In genomic region chr7:101933300-101933699, GRCm38 (mm10) we compare ENCODE assay signal across 8 mouse cellular contexts. TPM values are rescaled to one million over a fixed set of nuclear protein-coding genes. Genes with fewer than 3 reads are reported as not detected.
A peak's percentile ranks its signal among the peaks of the same experiment; 100 is the strongest.
DNase-seq lines count a peak whose midpoint lies in the region; ATAC-seq and TF ChIP-seq lines count a peak whose summit lies in the region.

No protein-coding gene starts in this region.

- 3% methylated on average over 15 of the region's 15 CpGs for WGBS in lung, embryonic 15.5 days
- 7% methylated on average over 15 of the region's 15 CpGs for WGBS in forebrain, embryonic 11.5 days
- 9% methylated on average over 15 of the region's 15 CpGs for WGBS in midbrain, embryonic 12.5 days

- H3K4me2 ChIP-seq in lung, embryonic 15.5 days = peak overlapping the region; percentile 72
- H3K4me2 ChIP-seq in forebrain, embryonic 11.5 days (ENCODE audit: low read depth, low read length, severe bottlenecking) = peak overlapping the region; percentile 67
- H3K4me2 ChIP-seq in midbrain, embryonic 12.5 days (replicated peaks) = peak overlapping the region; percentile 79

- peak overlapping the region; percentile 67 for H3K9ac ChIP-seq in lung, embryonic 15.5 days
- peak overlapping the region; percentile 72 for H3K9ac ChIP-seq in forebrain, embryonic 11.5 days (ENCODE audit: low read length)
- H3K9ac ChIP-seq in midbrain, embryonic 12.5 days (replicated peaks) = peak overlapping the region; percentile 59

- peak overlapping the region; percentile 79 for H3K27ac ChIP-seq in lung, embryonic 15.5 days
- peak overlapping the region; percentile 46 for H3K27ac ChIP-seq in bone marrow macrophage, adult 2 months (ENCODE audit: insufficient read depth, low read depth, low read length)
- H3K27ac ChIP-seq in forebrain, embryonic 11.5 days (ENCODE audit: low read depth, low read length) = no peak overlapping the region
- no peak overlapping the region; the same call in 1 of the 2 replicates for H3K27ac ChIP-seq in midbrain, embryonic 12.5 days (replicated peaks)

- DNase-seq in lung, postnatal 4 days = no peak
- no peak for DNase-seq in forebrain, embryonic 11.5 days (ENCODE audit: low spot score)
- DNase-seq in kidney, postnatal 4 days = peak; percentile 31 to 61
- DNase-seq in urinary bladder, adult 18-20 months (ENCODE audit: low spot score in 2 of 2) = no peak
- DNase-seq in adrenal gland, adult (ENCODE audit: inconsistent age in 2 of 2, low spot score in 1 of 2) = no peak

- no peaks in the 10 kb centered on the region for H3K36me3 ChIP-seq in lung, embryonic 15.5 days
- no peaks in the 10 kb centered on the region for H3K36me3 ChIP-seq in forebrain, embryonic 11.5 days (ENCODE audit: control insufficient read depth, insufficient read depth, low read length)
- peaks cover 2% of the 10 kb centered on the region; the same call in 1 of the 2 replicates for H3K36me3 ChIP-seq in midbrain, embryonic 12.5 days

- H3K27me3 ChIP-seq in lung, embryonic 15.5 days = no peaks in the 10 kb centered on the region
- no peaks in the 10 kb centered on the region for H3K27me3 ChIP-seq in forebrain, embryonic 11.5 days (ENCODE audit: control insufficient read depth, insufficient read depth, low read length)
- H3K27me3 ChIP-seq in midbrain, embryonic 12.5 days = no peaks in the 10 kb centered on the region

- TF ChIP-seq CTCF in bone marrow macrophage, adult 2 months (IDR thresholded peaks at IDR 0.05; ENCODE audit: low read depth, low read length) = no peak

- no peak for TF ChIP-seq POLR2A in bone marrow macrophage, adult 2 months (IDR thresholded peaks at IDR 0.05; ENCODE audit: borderline replicate concordance, low read depth, low read length)

- peak overlapping the region; percentile 58 for H3K4me3 ChIP-seq in lung, embryonic 15.5 days
- peak overlapping the region; percentile 90 for H3K4me3 ChIP-seq in bone marrow macrophage, adult 2 months (ENCODE audit: insufficient read depth, low read length)
- peak overlapping the region; percentile 69 for H3K4me3 ChIP-seq in forebrain, embryonic 11.5 days (ENCODE audit: low read depth, low read length)
- peak overlapping the region; percentile 92 for H3K4me3 ChIP-seq in midbrain, embryonic 12.5 days

- H3K9me3 ChIP-seq in lung, embryonic 15.5 days = no peaks in the 10 kb centered on the region
- H3K9me3 ChIP-seq in forebrain, embryonic 11.5 days (ENCODE audit: control insufficient read depth, low read length) = no peaks in the 10 kb centered on the region
- H3K9me3 ChIP-seq in midbrain, embryonic 12.5 days = no peaks in the 10 kb centered on the region

- peak; percentile 41; the same call in 1 of the 2 replicates for ATAC-seq in lung, embryonic 15.5 days (ENCODE audit: borderline replicate concordance, extremely low read depth, low FRiP score, low TSS enrichment)
- ATAC-seq in forebrain, embryonic 11.5 days (replicated peaks; ENCODE audit: low FRiP score) = peak; percentile 53
- peak; percentile 28 for ATAC-seq in midbrain, embryonic 12.5 days (ENCODE audit: low FRiP score, low read depth)

- H3K4me1 ChIP-seq in lung, embryonic 15.5 days = peaks cover 18% of the 10 kb centered on the region
- H3K4me1 ChIP-seq in bone marrow macrophage, adult 2 months (ENCODE audit: control insufficient read depth, insufficient read depth, low read length) = peaks cover 24% of the 10 kb centered on the region
- no peaks in the 10 kb centered on the region; the same call in 1 of the 2 replicates for H3K4me1 ChIP-seq in forebrain, embryonic 11.5 days (replicated peaks; ENCODE audit: control insufficient read depth, insufficient read depth, low read length)
- peaks cover 24% of the 10 kb centered on the region for H3K4me1 ChIP-seq in midbrain, embryonic 12.5 days

RNA-seq across cellular contexts. Expression of gene Lrrc51, which starts 0.4 kb away (rescaled TPM):
- 11.8 and 13.5 TPM in 2 replicates for polyA plus RNA-seq in lung, embryonic 15.5 days (2015; fragmentation: Nextera tagmentation; extraction: Ambion mirVana)
- 3.2 and 3.5 TPM in 2 replicates for polyA plus RNA-seq in bone marrow macrophage, adult 2 months (2012; ENCODE audit: insufficient read depth, insufficient read length, missing spikeins)
- 8.3 and 8.6 TPM in 2 replicates for polyA plus RNA-seq in forebrain, embryonic 11.5 days (2014; fragmentation: Nextera tagmentation; extraction: Ambion mirVana)
- polyA plus RNA-seq in midbrain, embryonic 12.5 days (2016; fragmentation: Nextera tagmentation; extraction: Ambion mirVana) = 6.5 and 9.8 TPM in 2 replicates

RNA-seq across cellular contexts. Expression of gene Numa1, which starts 0.6 kb away (rescaled TPM):
- 68.9 and 79.4 TPM in 2 replicates for polyA plus RNA-seq in lung, embryonic 15.5 days (2015; fragmentation: Nextera tagmentation; extraction: Ambion mirVana)
- 130 and 145 TPM in 2 replicates for polyA plus RNA-seq in bone marrow macrophage, adult 2 months (2012; ENCODE audit: insufficient read depth, insufficient read length, missing spikeins)
- polyA plus RNA-seq in forebrain, embryonic 11.5 days (2014; fragmentation: Nextera tagmentation; extraction: Ambion mirVana) = 112 and 114 TPM in 2 replicates
- polyA plus RNA-seq in midbrain, embryonic 12.5 days (2016; fragmentation: Nextera tagmentation; extraction: Ambion mirVana) = 104 and 111 TPM in 2 replicates

RNA-seq across cellular contexts. Expression of gene Tomt, which starts 27.1 kb away (rescaled TPM):
- polyA plus RNA-seq in lung, embryonic 15.5 days (2015; fragmentation: Nextera tagmentation; extraction: Ambion mirVana) = 0.54 and 0.59 TPM in 2 replicates
- polyA plus RNA-seq in bone marrow macrophage, adult 2 months (2012; ENCODE audit: insufficient read depth, insufficient read length, missing spikeins) = 0.29 TPM in 1 of 2 replicates, not detected in the other
- 0.53 and 0.56 TPM in 2 replicates for polyA plus RNA-seq in forebrain, embryonic 11.5 days (2014; fragmentation: Nextera tagmentation; extraction: Ambion mirVana)
- 0.38 and 0.64 TPM in 2 replicates for polyA plus RNA-seq in midbrain, embryonic 12.5 days (2016; fragmentation: Nextera tagmentation; extraction: Ambion mirVana)

RNA-seq across cellular contexts. Expression of gene Lamtor1, which starts 27.6 kb away (rescaled TPM):
- 165 and 170 TPM in 2 replicates for polyA plus RNA-seq in lung, embryonic 15.5 days (2015; fragmentation: Nextera tagmentation; extraction: Ambion mirVana)
- 205 and 219 TPM in 2 replicates for polyA plus RNA-seq in bone marrow macrophage, adult 2 months (2012; ENCODE audit: insufficient read depth, insufficient read length, missing spikeins)
- 126 and 145 TPM in 2 replicates for polyA plus RNA-seq in forebrain, embryonic 11.5 days (2014; fragmentation: Nextera tagmentation; extraction: Ambion mirVana)
- polyA plus RNA-seq in midbrain, embryonic 12.5 days (2016; fragmentation: Nextera tagmentation; extraction: Ambion mirVana) = 125 and 131 TPM in 2 replicates

Comparison
In these comparisons a context has a peak if more than half of its experiments do, and no peak if none do; other contexts are left out.
1. H3K27ac ChIP-seq: peak in lung, embryonic 15.5 days (single experiment) and bone marrow macrophage, adult 2 months (single experiment); none in forebrain, embryonic 11.5 days (single experiment) and midbrain, embryonic 12.5 days (single experiment).
2. DNase-seq: peak in kidney, postnatal 4 days (2 of 2); none in lung, postnatal 4 days (0 of 2), forebrain, embryonic 11.5 days (single experiment), urinary bladder, adult 18-20 months (0 of 2) and adrenal gland, adult (0 of 2).
3. Peak in every context shown above with its lines, with median percentiles within 50 percentile points of each other: ATAC-seq, H3K4me2 ChIP-seq, H3K4me3 ChIP-seq and H3K9ac ChIP-seq.